ENCODE assay signal across 9 mouse cellular contexts in genomic region chr2:170856085-170856484, GRCm38 (mm10).
DNase-seq lines count a peak whose midpoint lies in the region; ATAC-seq and TF ChIP-seq lines count a peak whose summit lies in the region.
"Had no signal": no experiment of that assay in that cellular context is flagged by ENCODE, and none has a peak within 500 bp of the region (broad histone marks: within the 10 kb centered on the region; RNA-seq: fewer than 3 reads in every experiment).

No protein-coding gene starts in this region.

- no peak overlapping the region for H3K4me2 ChIP-seq in heart, embryonic 11.5 days
- no peak overlapping the region for H3K4me2 ChIP-seq in limb, embryonic 12.5 days
- H3K4me2 ChIP-seq: liver, embryonic 15.5 days had no signal

- H3K9ac ChIP-seq in heart, adult 2 months (ENCODE audit: low read depth, low read length), result no peak overlapping the region
- no peak overlapping the region for H3K9ac ChIP-seq in heart, embryonic 11.5 days (ENCODE audit: low read depth, low read length)
- no peak overlapping the region for H3K9ac ChIP-seq in limb, embryonic 12.5 days (replicated peaks)
- H3K9ac ChIP-seq: liver, embryonic 15.5 days had no signal

- H3K4me3 ChIP-seq in heart, adult 2 months, result no peak overlapping the region
- no peak overlapping the region for H3K4me3 ChIP-seq in heart, embryonic 11.5 days (ENCODE audit: low read depth, low read length)
- no peak overlapping the region for H3K4me3 ChIP-seq in limb, embryonic 12.5 days (replicated peaks)
- H3K4me3 ChIP-seq: liver, embryonic 15.5 days had no signal

- no peaks in the 10 kb centered on the region for H3K27me3 ChIP-seq in heart, adult 2 months (ENCODE audit: control insufficient read depth, insufficient read depth, low read length)
- no peaks in the 10 kb centered on the region for H3K27me3 ChIP-seq in heart, embryonic 11.5 days (ENCODE audit: control insufficient read depth, insufficient read depth, low read length)
- H3K27me3 ChIP-seq in limb, embryonic 12.5 days, result no peaks in the 10 kb centered on the region; the same call in 1 of the 2 replicates
- H3K27me3 ChIP-seq: liver, embryonic 15.5 days had no signal

- TF ChIP-seq CTCF in heart, adult 2 months (IDR thresholded peaks at IDR 0.05), result no peak

- no peak for TF ChIP-seq POLR2A in heart, adult 2 months (IDR thresholded peaks at IDR 0.05; ENCODE audit: insufficient read depth, low read depth, low read length)

- WGBS in heart, adult 2 months, result 38% methylated on average over 5 of the region's 5 CpGs
- 75% methylated on average over 5 of the region's 5 CpGs for whole genome bisulfite sequencing in heart, embryonic 11.5 days (ENCODE audit: insufficient replicate concordance)
- WGBS in limb, embryonic 12.5 days, result 55% methylated on average over 5 of the region's 5 CpGs

- H3K79me2 ChIP-seq in heart, adult 2 months (replicated peaks; ENCODE audit: control insufficient read depth, insufficient read depth, low read length), result no peaks in the 10 kb centered on the region

- no peak for TF ChIP-seq EP300 in heart, adult 2 months (IDR thresholded peaks at IDR 0.05; ENCODE audit: insufficient read depth, low read depth, low read length)

- H3K9me3 ChIP-seq in heart, embryonic 11.5 days (replicated peaks; ENCODE audit: control insufficient read depth, low read length), result no peaks in the 10 kb centered on the region
- H3K9me3 ChIP-seq in limb, embryonic 12.5 days, result no peaks in the 10 kb centered on the region
- H3K9me3 ChIP-seq: liver, embryonic 15.5 days had no signal

- H3K36me3 ChIP-seq in heart, adult 2 months (ENCODE audit: control insufficient read depth, insufficient read depth, low read length), result no peaks in the 10 kb centered on the region
- H3K36me3 ChIP-seq in heart, embryonic 11.5 days (ENCODE audit: control insufficient read depth, insufficient read depth, low read length), result no peaks in the 10 kb centered on the region
- H3K36me3 ChIP-seq in limb, embryonic 12.5 days, result no peaks in the 10 kb centered on the region
- H3K36me3 ChIP-seq: liver, embryonic 15.5 days had no signal

- intact Hi-C loops in heart, adult 2 months (cut with DNase I), result loop anchor here (5.0 kb wide), 1 partner anchor 124 kb away; the partner anchor contains the start of gene Dok5

- H3K27ac ChIP-seq in heart, adult 2 months, result no peak overlapping the region
- no peak overlapping the region for H3K27ac ChIP-seq in heart, embryonic 11.5 days (ENCODE audit: low read depth, low read length)
- H3K27ac ChIP-seq in limb, embryonic 12.5 days, result peak overlapping the region; percentile 4
- H3K27ac ChIP-seq: liver, embryonic 15.5 days had no signal

- peaks cover 2% of the 10 kb centered on the region; the same call in 1 of the 2 replicates for H3K4me1 ChIP-seq in heart, adult 2 months (ENCODE audit: control insufficient read depth, insufficient read depth, low read length)
- H3K4me1 ChIP-seq in heart, embryonic 11.5 days (ENCODE audit: control insufficient read depth, insufficient read depth, low read length), result peaks cover 10% of the 10 kb centered on the region
- H3K4me1 ChIP-seq in limb, embryonic 12.5 days (replicated peaks), result peaks cover 5% of the 10 kb centered on the region; the same call in 1 of the 2 replicates
- H3K4me1 ChIP-seq: liver, embryonic 15.5 days had no signal

- DNase-seq in heart, adult 2 months, result peak; percentile 62 to 65
- DNase-seq in urinary bladder, postnatal 14 days (ENCODE audit: low spot score), result peak; percentile 24
- DNase-seq in urinary bladder, adult 18-20 months (ENCODE audit: low spot score in 2 of 2), result no peak
- DNase-seq in natural killer cell, adult 2 months (ENCODE audit: low spot score in 2 of 2), result no peak
- DNase-seq in frontal cortex, postnatal 25 days (ENCODE audit: low spot score in 2 of 2), result no peak
- no peak for DNase-seq in testis, postnatal 14 days (ENCODE audit: low spot score)

- ATAC-seq in heart, embryonic 11.5 days (replicated peaks; ENCODE audit: insufficient number of reproducible peaks, low FRiP score, low TSS enrichment), result no peak
- no peak for ATAC-seq in limb, embryonic 12.5 days (ENCODE audit: insufficient number of reproducible peaks, insufficient read depth, low FRiP score, low TSS enrichment, low read depth)

Comparison
In these comparisons a context has a peak if more than half of its experiments do, and no peak if none do; other contexts are left out.
1. DNase-seq: peak in heart, adult 2 months (2 of 2) and urinary bladder, postnatal 14 days (single experiment); none in urinary bladder, adult 18-20 months (0 of 2), natural killer cell, adult 2 months (0 of 2), frontal cortex, postnatal 25 days (0 of 2) and testis, postnatal 14 days (single experiment).